Mouse (Mus musculus) embryonic fibroblast, embryonic 13.5 days (primary cell): Measurements from ENCODE around the gene Zfp316.

Experiments used
- CTCF ChIP-seq: IDR thresholded peaks from 2 replicates; pipeline ENCODE4 v1.5.1; 2011; ENCODE audit warnings: mild to moderate bottlenecking, control low read depth, low read length, moderate library complexity, borderline replicate concordance; ENCODE audit not compliant: insufficient read depth
- POLR2A ChIP-seq: IDR thresholded peaks from 2 replicates; pipeline ENCODE4 v1.6.1; 2011; ENCODE audit warnings: low read depth, mild to moderate bottlenecking, control low read depth, low read length, moderate library complexity

GRCm38 (mm10) chr5:143311886-143312285 lies 42.1 kb upstream of the Zfp316 start:
- TF ChIP-seq CTCF: peak; percentile 79; the same call in 1 of the 2 replicates
- TF ChIP-seq POLR2A: no peak
